Mouse (Mus musculus) thymus, adult 18-20 months (tissue): Measurements from ENCODE around the gene Haus6.
"Not testable (repeated sequence)": the region's sequence is repeated elsewhere in the genome, so short reads cannot be mapped to it uniquely, and the experiment has no call there.

Experiments
- DNase-seq, 2 experiments: peaks; one replicate each; pipeline ENCODE4 v3.0.0; 2022; ENCODE audit warnings: mixed read lengths in 2 of 2

The Haus6 gene

GRCm38 (mm10) chr4:86611524-86612288, at the start of gene Haus6:
Haus6 (minus strand) TSS chr4:86612055.
- DNase-seq = peak; percentile 88 to 92

DNA sequence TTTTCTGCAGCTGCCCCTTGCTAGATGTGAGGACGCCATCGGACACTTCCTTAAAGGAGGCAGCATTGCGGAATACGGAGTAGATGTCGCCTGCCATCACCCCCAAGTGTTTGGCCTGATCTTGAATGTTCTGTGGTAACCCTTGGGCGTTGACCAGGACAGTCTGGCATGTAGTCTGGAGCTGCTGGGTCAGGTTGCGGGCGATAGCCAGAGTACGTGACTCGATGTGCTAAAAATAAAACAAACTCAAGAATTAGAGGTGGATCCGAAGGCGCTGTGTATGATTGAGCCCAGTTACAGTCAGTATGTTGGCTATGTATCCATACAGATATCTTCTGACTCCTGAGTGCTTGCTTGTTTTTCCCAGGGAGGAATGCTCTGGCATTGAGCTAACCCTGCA, 45.3 kb upstream of the Haus6 start:
- no peak for DNase-seq

DNA sequence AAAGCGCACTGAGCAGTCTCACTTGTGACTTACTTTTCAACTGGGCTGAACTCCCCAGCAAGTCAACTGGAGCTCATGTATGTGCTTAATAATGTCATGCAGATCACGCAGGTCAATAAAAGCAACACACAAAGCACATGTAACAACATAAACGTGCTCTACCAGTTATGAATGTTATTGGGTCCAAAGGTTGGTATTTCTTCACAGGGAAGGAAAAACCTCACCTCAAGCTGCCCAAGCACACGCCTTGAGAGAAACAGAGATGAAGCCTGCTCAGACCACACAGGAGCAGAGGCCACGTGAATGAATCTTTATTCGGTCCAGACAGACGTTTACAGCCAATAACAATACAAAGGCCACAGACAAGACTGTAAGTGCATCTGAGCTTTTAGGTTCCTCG, 44.6 kb upstream of the Haus6 start:
- not testable (repeated sequence) for DNase-seq

DNA sequence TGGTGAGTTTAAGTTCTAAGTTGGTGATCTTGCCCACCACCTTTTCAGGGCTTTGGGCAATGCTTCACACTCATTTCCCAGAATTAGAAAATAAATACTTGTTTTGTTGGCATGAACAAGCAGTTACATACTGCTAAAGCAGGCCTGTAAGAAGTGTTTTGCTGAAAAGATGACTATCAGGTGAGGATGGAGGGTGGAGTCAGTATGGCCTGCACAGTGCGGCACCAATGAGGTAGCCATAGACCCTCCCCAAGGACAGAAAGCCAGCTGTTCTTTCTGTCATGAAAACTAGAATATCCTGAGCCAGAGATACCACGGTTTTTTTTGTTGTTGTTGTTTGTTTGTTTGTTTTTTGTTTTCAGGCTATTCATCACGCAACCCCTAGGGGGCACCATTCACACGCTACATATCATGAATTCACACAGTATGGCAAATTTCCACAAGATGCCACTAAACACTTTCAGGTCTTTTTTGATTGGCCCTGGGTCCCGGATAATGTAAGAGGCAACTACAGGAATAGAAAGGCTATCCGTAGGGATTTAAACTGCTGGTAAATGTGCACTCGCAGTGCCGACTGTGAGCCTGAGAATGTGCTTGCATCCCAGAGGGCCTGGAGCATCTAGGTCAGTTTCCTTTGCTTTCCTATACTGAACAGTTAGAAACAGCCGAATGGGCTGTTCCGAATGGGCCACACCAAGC, 40.0 kb upstream of the Haus6 start:
- DNase-seq = no peak

GRCm38 (mm10) chr4:86648394-86648793, 36.5 kb upstream of the Haus6 start:
- not testable (repeated sequence) for DNase-seq

DNA sequence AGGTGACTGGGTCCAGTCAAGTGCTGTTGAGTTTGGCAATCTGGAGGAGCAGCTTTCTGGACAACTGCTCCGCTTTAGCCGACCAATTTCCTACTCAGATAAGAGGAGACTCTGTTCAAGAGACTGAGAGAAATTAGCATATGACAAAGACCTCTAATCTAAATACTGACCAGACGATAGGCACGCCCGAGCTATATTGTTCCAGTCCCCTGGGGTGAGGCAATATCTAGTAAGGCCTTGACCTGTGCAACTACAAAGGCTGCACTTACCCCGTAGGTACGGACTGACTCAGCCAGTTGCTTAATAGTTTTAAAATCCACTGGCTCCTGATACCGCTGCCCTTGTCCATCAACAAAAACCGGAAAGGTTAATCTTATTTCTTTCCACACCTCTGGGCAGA, 25.7 kb upstream of the Haus6 start:
- DNase-seq = not testable (repeated sequence)

DNA sequence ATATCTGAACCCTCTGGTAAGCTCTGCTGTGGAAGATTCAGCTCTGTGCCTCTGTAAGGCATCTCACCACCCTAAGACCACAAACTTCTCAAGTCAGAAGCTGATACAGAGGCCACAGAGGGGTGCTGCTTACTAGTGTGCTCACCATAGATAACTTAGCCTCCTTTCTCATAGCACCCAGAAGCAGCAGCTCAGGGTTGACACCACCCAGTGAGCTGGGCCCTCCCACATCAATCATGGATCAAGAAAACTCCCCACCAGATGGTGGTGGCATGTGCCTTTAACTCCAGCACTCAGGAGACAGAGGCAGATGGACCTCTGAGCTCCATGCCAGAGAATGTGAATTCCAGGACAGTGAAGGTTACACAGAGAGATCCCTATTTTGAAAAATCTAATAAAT, 23.0 kb upstream of the Haus6 start:
- not testable (repeated sequence) for DNase-seq

- DNase-seq = not testable (repeated sequence)
Measured at GRCm38 (mm10) chr4:86634312-86634711, 22.5 kb upstream of the Haus6 start.

DNA sequence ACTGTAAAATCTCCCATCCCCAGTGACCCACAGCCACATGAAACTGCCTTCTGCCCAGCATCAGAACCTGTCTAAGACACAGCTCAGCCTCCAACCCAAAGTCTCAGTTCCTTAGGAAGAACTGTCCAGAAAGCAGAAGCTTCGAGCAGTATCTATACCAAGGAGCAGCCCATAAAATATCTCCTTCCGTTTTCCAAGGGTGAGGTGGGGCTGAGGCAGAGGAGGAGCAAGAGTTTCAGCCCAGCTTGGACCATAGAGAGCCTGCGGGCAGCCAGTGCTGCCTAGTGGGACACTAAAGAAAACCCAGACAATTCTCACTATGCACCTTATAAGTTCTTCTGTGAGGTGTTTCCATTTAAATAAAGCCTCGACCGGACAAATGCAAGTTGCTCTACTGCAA, 20.7 kb upstream of the Haus6 start:
- DNase-seq = not testable (repeated sequence)

- DNase-seq = no peak
Measured at GRCm38 (mm10) chr4:86631831-86632230, 20.0 kb upstream of the Haus6 start.

DNA sequence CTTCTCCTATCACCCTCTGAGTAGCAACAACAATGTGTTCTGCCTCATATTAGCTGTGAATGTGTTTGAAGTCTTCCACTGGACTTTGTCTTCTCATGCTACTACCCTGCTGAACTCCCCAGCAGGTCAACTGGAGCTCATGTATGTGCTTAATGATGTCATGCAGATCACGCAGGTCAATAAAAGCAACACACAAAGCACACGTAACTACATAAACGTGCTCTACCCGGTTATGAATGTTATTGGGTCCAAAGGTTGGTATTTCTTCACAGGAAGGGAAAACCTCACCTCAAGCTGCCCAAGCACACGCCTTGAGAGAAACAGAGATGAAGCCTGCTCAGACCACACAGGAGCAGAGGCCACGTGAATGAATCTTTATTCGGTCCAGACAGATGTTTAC, 14.6 kb upstream of the Haus6 start:
- not testable (repeated sequence) for DNase-seq

- DNase-seq = no peak
Measured at GRCm38 (mm10) chr4:86625463-86625862, 13.6 kb upstream of the Haus6 start.

- not testable (repeated sequence) for DNase-seq
Measured at GRCm38 (mm10) chr4:86622532-86622931, 10.7 kb upstream of the Haus6 start.

DNA sequence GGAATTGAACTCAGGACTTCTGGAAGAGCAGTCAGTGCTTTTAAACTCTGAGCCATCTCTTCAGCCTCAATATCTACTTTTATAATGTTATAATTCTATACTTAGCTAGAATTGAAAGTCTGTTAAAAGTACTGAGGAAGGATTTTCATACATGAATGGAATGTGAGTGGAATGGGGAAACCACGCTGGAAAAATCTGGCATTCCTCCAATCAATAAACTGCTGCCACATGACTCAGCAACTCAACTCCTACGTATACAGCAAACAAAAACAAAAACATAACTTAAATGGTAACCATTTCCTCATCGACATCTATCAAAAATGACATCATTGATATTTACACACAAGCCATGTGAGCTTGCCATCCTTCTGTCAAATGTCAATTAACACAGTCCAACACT, 10.3 kb upstream of the Haus6 start:
- DNase-seq = no peak

GRCm38 (mm10) chr4:86620506-86620905, 8.7 kb upstream of the Haus6 start:
- no peak for DNase-seq

- DNase-seq = no peak
Measured at GRCm38 (mm10) chr4:86612289-86612620, 400 bp upstream of the Haus6 start.

- no peak for DNase-seq
Measured at GRCm38 (mm10) chr4:86591304-86591703, 20.6 kb downstream of the Haus6 start.

DNA sequence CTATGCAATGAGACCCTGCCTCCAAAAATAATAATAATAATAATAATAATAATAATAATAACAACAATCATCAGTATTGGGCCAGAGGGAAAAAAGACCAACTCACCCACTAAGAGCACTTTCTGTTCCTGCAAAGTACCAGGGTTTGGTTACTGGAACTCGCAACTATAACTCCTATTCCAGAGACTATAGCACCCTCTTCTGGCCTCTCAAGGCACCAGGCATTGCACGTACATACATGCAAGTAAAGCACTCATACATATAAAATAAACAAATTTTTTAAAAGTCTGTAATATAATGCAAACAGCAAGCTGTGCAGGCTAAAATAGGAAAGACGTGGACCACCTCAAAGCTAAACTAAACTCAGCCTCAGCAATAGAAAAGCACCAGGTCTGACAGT, 23.6 kb downstream of the Haus6 start:
- DNase-seq = no peak

DNA sequence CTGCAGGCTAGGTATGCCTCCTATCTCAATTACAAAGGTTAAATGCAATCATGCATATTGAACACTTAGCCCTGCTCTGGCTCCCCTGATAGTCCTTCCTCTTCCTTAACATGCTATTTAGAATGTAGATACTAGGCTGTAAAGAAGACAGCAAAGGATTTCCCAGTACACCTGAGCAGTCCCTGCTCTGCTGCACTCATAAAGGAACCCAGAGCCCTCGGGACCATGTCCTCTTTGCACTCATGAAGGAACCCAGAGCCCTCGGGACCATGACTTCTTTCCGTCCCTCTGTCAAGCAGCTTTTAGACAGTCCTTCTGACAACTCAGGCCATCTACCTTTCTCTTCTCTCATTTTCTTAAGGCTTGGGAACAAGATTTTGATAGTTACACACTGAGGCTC, 31.3 kb downstream of the Haus6 start:
- no peak for DNase-seq

GRCm38 (mm10) chr4:86580056-86580455, 31.8 kb downstream of the Haus6 start:
- no peak for DNase-seq

GRCm38 (mm10) chr4:86576630-86577225, 35.1 kb downstream of the Haus6 start:
- DNase-seq = no peak

- peak; percentile 5 to 6 for DNase-seq
Measured at GRCm38 (mm10) chr4:86576120-86576541, 35.7 kb downstream of the Haus6 start.

- peak; percentile 87 to 90 for DNase-seq
Measured at GRCm38 (mm10) chr4:86575283-86575983, 36.4 kb downstream of the Haus6 start, which contains the start of gene Rraga. Rraga (plus strand) TSS chr4:86575668.
